In genomic region chr9:21238733-21239464, GRCm38 (mm10) we compare ENCODE assay signal across 8 mouse cellular contexts. TPM values are rescaled to one million over a fixed set of nuclear protein-coding genes. Genes with fewer than 3 reads are reported as not detected.
DNase-seq lines count a peak whose midpoint lies in the region; ATAC-seq and TF ChIP-seq lines count a peak whose summit lies in the region.

Gene Keap1, minus strand, starts transcription at chr9:21239361.

- H3K4me1 ChIP-seq in ES-E14 (ENCODE audit: control insufficient read depth in 2 of 2, insufficient read depth in 2 of 2, low read length in 2 of 2, poor library complexity in 1 of 2), result peaks cover 7 to 11% of the 10 kb centered on the region in 2 experiments; a peak in 3 of 4 replicates
- peaks cover 18% of the 10 kb centered on the region for H3K4me1 ChIP-seq in cerebellum, adult 2 months (ENCODE audit: control insufficient read depth, insufficient read depth, low read length)
- peaks cover 11% of the 10 kb centered on the region for H3K4me1 ChIP-seq in lung, postnatal 0 days (ENCODE audit: insufficient read depth, low read depth, low read length)

- H3K4me3 ChIP-seq in ES-E14 (ENCODE audit: insufficient read depth in 1 of 2, low read depth in 1 of 2, low read length in 2 of 2, poor library complexity in 1 of 2, severe bottlenecking in 1 of 2), result peak within 1 kb of the TSS; percentile 89 to 90
- peak within 1 kb of the TSS; percentile 82 for H3K4me3 ChIP-seq in cerebellum, adult 2 months (replicated peaks; ENCODE audit: insufficient read depth, low read depth, low read length)
- peak within 1 kb of the TSS; percentile 90 for H3K4me3 ChIP-seq in lung, postnatal 0 days (ENCODE audit: low read depth, low read length)

- peaks cover 7% of the 10 kb centered on the region; the same call in 1 of the 2 replicates for H3K36me3 ChIP-seq in ES-E14 (ENCODE audit: control insufficient read depth, insufficient read depth, low read length, poor library complexity, severe bottlenecking)
- no peaks in the 10 kb centered on the region; the same call in 1 of the 2 replicates for H3K36me3 ChIP-seq in lung, postnatal 0 days (ENCODE audit: insufficient read depth, low read length)

- no peak for TF ChIP-seq CTCF in cerebellum, adult 2 months (IDR thresholded peaks at IDR 0.05; ENCODE audit: borderline replicate concordance, insufficient read depth, low read depth, low read length)
- 0 out of 2 replicates have a peak, but pooled peaks have one; percentile 12 for TF ChIP-seq CTCF in lung, postnatal 0 days (IDR thresholded peaks at IDR 0.05)

- no peaks in the 10 kb centered on the region for H3K9me3 ChIP-seq in ES-E14 (ENCODE audit: control insufficient read depth, insufficient read depth, low read depth, low read length)
- no peaks in the 10 kb centered on the region for H3K9me3 ChIP-seq in lung, postnatal 0 days (ENCODE audit: low read length)

- H3K4me2 ChIP-seq in lung, postnatal 0 days (replicated peaks; ENCODE audit: low read depth, low read length), result peak within 1 kb of the TSS; percentile 64

- WGBS in cerebellum, adult 2 months, result under 1% methylated on average over 82 of the region's 90 CpGs
- 1% methylated on average over 42 of the region's 90 CpGs for WGBS in lung, postnatal 0 days

- no peak for DNase-seq in ES-E14 (ENCODE audit: low read depth, low spot score)
- peak; percentile 83 to 87 for DNase-seq in cerebellum, adult 2 months
- peak; percentile 71 for DNase-seq in forelimb bud, embryonic 11.5 days (ENCODE audit: low read depth, low spot score)
- peak; percentile 86 for DNase-seq in heart, postnatal 4 days
- DNase-seq in layer of hippocampus, adult 8-10 months (ENCODE audit: low spot score in 2 of 2), result peak in 1 of 2 experiments; percentile 64
- peak; percentile 92 for DNase-seq in lung, postnatal 0 days (ENCODE audit: low spot score)
- peak; percentile 72 for DNase-seq in ovary, postnatal 14 days (ENCODE audit: low spot score)
- peak; percentile 94 for DNase-seq in thymus, postnatal 14 days

- H3K27me3 ChIP-seq in cerebellum, adult 2 months (ENCODE audit: control insufficient read depth, insufficient read depth, low read length), result no peaks in the 10 kb centered on the region
- H3K27me3 ChIP-seq in lung, postnatal 0 days (replicated peaks; ENCODE audit: insufficient read depth, low read length), result peaks cover 7% of the 10 kb centered on the region

- in situ Hi-C loops in ES-E14 (cut with MboI; ENCODE audit: low sequenced_read_pairs in 2 of 2, unreplicated experiment in 2 of 2), result no loop called here

- ATAC-seq in lung, postnatal 0 days, result peak; percentile 93

- TF ChIP-seq POLR2A in cerebellum, adult 2 months (IDR thresholded peaks at IDR 0.05; ENCODE audit: borderline replicate concordance, insufficient read depth, low read length), result peak; percentile 46; the same call in 1 of the 2 replicates

- H3K9ac ChIP-seq in ES-E14 (ENCODE audit: insufficient read depth, low read depth, low read length, poor library complexity, severe bottlenecking), result peak within 1 kb of the TSS; percentile 91
- peak within 1 kb of the TSS; percentile 77 for H3K9ac ChIP-seq in lung, postnatal 0 days (replicated peaks; ENCODE audit: low read depth)

- H3K27ac ChIP-seq in ES-E14 (ENCODE audit: insufficient read depth, low read depth, low read length, poor library complexity, severe bottlenecking), result peak within 1 kb of the TSS; percentile 83
- peak within 1 kb of the TSS; percentile 98 for H3K27ac ChIP-seq in cerebellum, adult 2 months (ENCODE audit: insufficient read depth, low read length)
- H3K27ac ChIP-seq in lung, postnatal 0 days (ENCODE audit: low read length), result peak within 1 kb of the TSS; percentile 89

- TF ChIP-seq EP300 in lung, postnatal 0 days (IDR thresholded peaks at IDR 0.05), result no peak

TF ChIP-seq in ES-E14, 5 proteins besides CTCF, POLR2A, EP300 and RAD21:
- TF ChIP-seq ZC3H11A (IDR thresholded peaks at IDR 0.05; ENCODE audit: borderline replicate concordance, low read depth, low read length), result no peak
- TF ChIP-seq ZNF384 (IDR thresholded peaks at IDR 0.05; ENCODE audit: low read depth, low read length), result no peak
- TF ChIP-seq CHD2 (IDR thresholded peaks at IDR 0.05; ENCODE audit: low read depth, low read length), result no peak
- peak; percentile 96 for TF ChIP-seq MAFK (IDR thresholded peaks at IDR 0.05; ENCODE audit: insufficient read depth, low read depth, low read length)
- TF ChIP-seq HCFC1 (IDR thresholded peaks at IDR 0.05; ENCODE audit: borderline replicate concordance, insufficient read depth, low read length), result no peak

RNA-seq across cellular contexts. Expression of gene Keap1, which starts in this region (rescaled TPM):
- 23.3 and 27.4 TPM in 2 replicates for total RNA-seq in ES-E14 (2012; rRNA removed)
- 60.5 and 63.1 TPM in 2 replicates for polyA plus RNA-seq in cerebellum, adult 2 months (2012; rRNA removed)
- 10 to 100 TPM; 33.7 to 37.7 TPM for total RNA-seq in heart, postnatal 4 days (2021)
- 10 to 100 TPM; 52.8 to 60.0 (median 56.6) TPM for total RNA-seq in layer of hippocampus, adult 8-10 months (2022)
- polyA plus RNA-seq in lung, postnatal 0 days (2015; fragmentation: Nextera tagmentation; extraction: Ambion mirVana), result 44.7 and 45.9 TPM in 2 replicates
